Mouse (Mus musculus): ENCODE measurements around the gene Hist1h2bk. TPM values are rescaled to one million over a fixed set of nuclear protein-coding genes. Genes with fewer than 3 reads are reported as not detected.

The Hist1h2bk gene
- polyA plus RNA-seq, 1 experiment from 2014 or later, result 4.6 TPM

DNA sequence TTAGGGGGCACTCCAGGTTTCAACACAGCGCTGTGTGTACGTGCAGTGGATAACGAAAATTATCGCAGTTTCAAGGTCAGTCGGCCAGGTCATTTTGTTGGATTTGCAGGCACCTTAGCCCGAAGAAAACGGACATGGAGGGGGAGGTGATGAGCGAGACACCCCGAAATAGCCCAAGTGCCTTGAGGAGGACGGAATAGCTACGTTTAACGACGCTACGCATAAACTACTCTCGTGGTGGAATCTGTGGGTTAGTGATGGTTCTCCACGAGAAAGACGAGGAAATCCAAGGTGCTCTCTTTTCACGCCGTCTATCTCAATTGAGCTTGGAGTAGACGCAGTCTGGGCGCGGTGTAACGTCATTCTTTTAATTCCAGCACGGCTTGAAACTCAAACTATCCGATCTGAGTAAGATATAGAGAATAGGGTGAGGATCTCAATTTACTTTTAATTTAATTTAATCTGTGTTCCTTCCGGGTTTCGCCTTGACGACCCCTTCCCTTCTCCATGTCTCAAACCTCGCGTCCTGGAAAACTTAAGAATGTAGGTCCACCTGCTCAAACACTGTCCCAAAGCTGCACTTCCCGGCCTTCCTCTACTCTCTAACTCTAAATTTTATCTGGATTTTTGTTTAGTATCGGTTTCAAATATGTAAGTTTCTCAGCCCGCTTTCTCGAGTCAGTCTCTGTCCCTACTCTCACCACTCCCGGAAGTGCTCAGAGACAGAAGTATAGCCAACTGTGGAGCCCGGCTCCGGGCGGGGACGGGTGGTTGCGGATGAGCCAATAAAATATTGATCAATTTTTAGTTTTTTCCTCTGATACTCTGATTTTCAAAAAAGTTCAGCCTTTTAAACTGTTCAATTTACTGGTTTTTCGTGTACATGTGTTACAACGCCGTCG, 15.5 kb upstream of the Hist1h2bk start:
- peaks cover 45% of the 10 kb centered on the region for H3K27me3 ChIP-seq
- ATAC-seq (replicated peaks), result no peak
- WGBS, result under 1% methylated on average over 44 of the region's 44 CpGs

GRCm38 (mm10) chr13:22020901-22021339, 14.8 kb upstream of the Hist1h2bk start:
- H3K36me3 ChIP-seq, result no peaks in the 10 kb centered on the region
- peak; percentile 66; the same call in 1 of the 2 replicates for ATAC-seq (replicated peaks)
- under 1% methylated on average over 8 of the region's 8 CpGs for WGBS

More for the DNA sequence above, 15.5 kb upstream of the Hist1h2bk start:
- Histone ChIP-seq H3K9me3 (0 out of 2 replicates have a peak, but pooled peaks cover 2% of the 10 kb centered on the region), H3K27ac (replicated peaks) (no peak overlapping the region), H3K4me2 (replicated peaks) (peak overlapping the region; percentile 63), H3K36me3 (no peaks in the 10 kb centered on the region), H3K9ac (replicated peaks) (peak overlapping the region; percentile 7; the same call in 1 of the 2 replicates), H3K4me3 (peak overlapping the region; percentile 39), H3K4me1 (peaks cover 26% of the 10 kb centered on the region)

DNA sequence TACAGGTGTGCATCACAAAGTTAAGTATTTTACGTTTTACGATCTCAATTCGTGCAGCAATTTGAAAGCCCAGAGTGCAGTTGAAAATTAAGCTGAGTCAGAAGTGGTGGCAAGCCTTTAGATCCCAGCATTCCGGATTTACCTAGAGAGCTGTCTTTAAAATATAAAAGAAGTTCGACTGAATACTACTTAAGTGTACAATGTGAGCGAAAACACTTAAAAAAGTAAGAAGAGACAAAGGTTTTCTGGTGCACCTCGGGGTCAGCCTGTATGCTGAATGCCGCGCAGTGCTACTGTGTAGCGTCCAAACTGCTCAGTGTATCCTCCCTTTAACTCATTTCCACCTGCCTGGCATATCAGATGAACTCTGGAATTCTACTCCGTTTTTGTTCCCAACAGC, 14.1 kb upstream of the Hist1h2bk start:
- H3K4me3 ChIP-seq, result peak overlapping the region; percentile 39
- H3K27ac ChIP-seq (replicated peaks), result no peak overlapping the region
- ATAC-seq (replicated peaks), result no peak
- 0 out of 2 replicates have a peak overlapping the region, but pooled peaks have one; percentile 13 for H3K9ac ChIP-seq (replicated peaks)
- H3K4me2 ChIP-seq (replicated peaks), result peak overlapping the region; percentile 63
- peaks cover 32% of the 10 kb centered on the region for H3K4me1 ChIP-seq
- WGBS, result under 1% methylated on average over 11 of the region's 11 CpGs
- no peaks in the 10 kb centered on the region for H3K9me3 ChIP-seq
- no peaks in the 10 kb centered on the region for H3K36me3 ChIP-seq
- H3K27me3 ChIP-seq, result peaks cover 34% of the 10 kb centered on the region

More at GRCm38 (mm10) chr13:22020901-22021339, 14.8 kb upstream of the Hist1h2bk start:
- Histone ChIP-seq H3K9ac (replicated peaks) (no peak overlapping the region), H3K27me3 (peaks cover 40% of the 10 kb centered on the region), H3K4me3 (peak overlapping the region; percentile 39), H3K4me1 (peaks cover 31% of the 10 kb centered on the region), H3K9me3 (no peaks in the 10 kb centered on the region), H3K4me2 (replicated peaks) (peak overlapping the region; percentile 63), H3K27ac (replicated peaks) (no peak overlapping the region)

DNA sequence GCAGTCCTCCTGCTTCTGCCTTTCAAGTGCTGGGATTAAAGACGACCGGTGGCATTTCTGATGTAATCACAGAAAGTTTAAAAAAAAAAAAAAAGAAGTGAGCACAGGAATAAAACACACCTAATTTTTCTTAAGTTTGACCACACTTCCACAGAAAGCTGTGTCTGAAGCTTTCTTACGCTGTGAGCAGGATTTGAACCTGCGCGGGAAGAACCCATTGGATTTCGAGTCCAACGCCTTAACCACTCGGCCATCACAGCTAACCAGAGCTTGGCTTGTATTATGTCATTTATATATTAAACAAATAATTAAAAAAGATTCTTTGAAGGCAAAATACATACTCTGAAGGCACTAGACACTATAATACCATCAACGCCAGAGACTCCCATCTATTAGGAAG, 13.4 kb upstream of the Hist1h2bk start:
- Histone ChIP-seq H3K36me3 (no peaks in the 10 kb centered on the region), H3K27me3 (peaks cover 29% of the 10 kb centered on the region), H3K27ac (replicated peaks) (no peak overlapping the region), H3K9me3 (no peaks in the 10 kb centered on the region), H3K4me1 (peaks cover 32% of the 10 kb centered on the region), H3K4me3 (peak overlapping the region; percentile 39), H3K9ac (replicated peaks) (no peak overlapping the region), H3K4me2 (replicated peaks) (peak overlapping the region; percentile 63)
- peak; percentile 48 for ATAC-seq (replicated peaks)
- 0% methylated on average over 9 of the region's 9 CpGs for WGBS

GRCm38 (mm10) chr13:22026058-22027031, 9.3 kb upstream of the Hist1h2bk start:
- Histone ChIP-seq H3K36me3 (no peaks in the 10 kb centered on the region), H3K27me3 (no peaks in the 10 kb centered on the region), H3K4me2 (replicated peaks) (peak overlapping the region; percentile 63), H3K9me3 (no peaks in the 10 kb centered on the region), H3K9ac (replicated peaks) (peak overlapping the region; percentile 41), H3K4me1 (peaks cover 20% of the 10 kb centered on the region), H3K27ac (replicated peaks) (peak overlapping the region; percentile 67), H3K4me3 (peak overlapping the region; percentile 49)
- ATAC-seq (replicated peaks), result peak; percentile 69
- WGBS, result 1% methylated on average over 35 of the region's 35 CpGs

GRCm38 (mm10) chr13:22028673-22029460, 6.8 kb upstream of the Hist1h2bk start:
- ATAC-seq (replicated peaks), result peak; percentile 70
- H3K36me3 ChIP-seq, result no peaks in the 10 kb centered on the region
- H3K9me3 ChIP-seq, result no peaks in the 10 kb centered on the region
- peak overlapping the region; percentile 63 for H3K4me2 ChIP-seq (replicated peaks)
- WGBS, result under 1% methylated on average over 40 of the region's 40 CpGs
- H3K4me1 ChIP-seq, result peaks cover 11% of the 10 kb centered on the region
- peak overlapping the region; percentile 80 for H3K27ac ChIP-seq (replicated peaks)
- H3K27me3 ChIP-seq, result no peaks in the 10 kb centered on the region
- H3K9ac ChIP-seq (replicated peaks), result peak overlapping the region; percentile 64
- H3K4me3 ChIP-seq, result peak overlapping the region; percentile 57

- Histone ChIP-seq H3K36me3 (no peaks in the 10 kb centered on the region), H3K27ac (replicated peaks) (no peak overlapping the region), H3K4me2 (replicated peaks) (no peak overlapping the region), H3K9ac (replicated peaks) (no peak overlapping the region), H3K9me3 (no peaks in the 10 kb centered on the region), H3K4me1 (peaks cover 18% of the 10 kb centered on the region), H3K27me3 (no peaks in the 10 kb centered on the region), H3K4me3 (no peak overlapping the region)
- 29% methylated on average over 8 of the region's 8 CpGs for WGBS
- no peak for ATAC-seq (replicated peaks)
These were observed 5.7 kb upstream of the Hist1h2bk start for GRCm38 (mm10) chr13:22029928-22030327.

DNA sequence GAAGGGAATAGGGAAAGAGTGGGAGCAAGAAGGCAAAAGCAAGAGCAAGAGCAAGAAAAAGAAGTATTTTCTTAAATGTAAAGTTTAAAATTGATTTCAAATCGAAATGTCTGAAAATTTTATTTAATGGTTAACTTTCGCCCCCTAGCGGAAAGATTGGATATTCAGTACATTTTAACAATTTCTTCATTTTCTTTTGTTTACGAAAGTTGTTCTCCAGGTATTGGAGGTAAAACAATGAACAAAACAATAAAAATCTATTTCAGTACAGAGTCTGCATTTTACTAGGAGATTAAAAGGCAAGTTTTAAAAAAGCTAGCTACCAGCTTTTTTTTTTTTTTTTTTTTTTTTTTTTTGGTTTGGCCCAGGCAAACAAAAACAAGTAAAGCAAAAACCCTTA, 5.2 kb upstream of the Hist1h2bk start:
- Histone ChIP-seq H3K9me3 (no peaks in the 10 kb centered on the region), H3K4me2 (replicated peaks) (no peak overlapping the region), H3K36me3 (no peaks in the 10 kb centered on the region), H3K4me1 (peaks cover 19% of the 10 kb centered on the region), H3K4me3 (no peak overlapping the region), H3K27ac (replicated peaks) (no peak overlapping the region), H3K27me3 (no peaks in the 10 kb centered on the region), H3K9ac (replicated peaks) (no peak overlapping the region)
- 12% methylated on average over 4 of the region's 4 CpGs for WGBS
- ATAC-seq (replicated peaks), result no peak

DNA sequence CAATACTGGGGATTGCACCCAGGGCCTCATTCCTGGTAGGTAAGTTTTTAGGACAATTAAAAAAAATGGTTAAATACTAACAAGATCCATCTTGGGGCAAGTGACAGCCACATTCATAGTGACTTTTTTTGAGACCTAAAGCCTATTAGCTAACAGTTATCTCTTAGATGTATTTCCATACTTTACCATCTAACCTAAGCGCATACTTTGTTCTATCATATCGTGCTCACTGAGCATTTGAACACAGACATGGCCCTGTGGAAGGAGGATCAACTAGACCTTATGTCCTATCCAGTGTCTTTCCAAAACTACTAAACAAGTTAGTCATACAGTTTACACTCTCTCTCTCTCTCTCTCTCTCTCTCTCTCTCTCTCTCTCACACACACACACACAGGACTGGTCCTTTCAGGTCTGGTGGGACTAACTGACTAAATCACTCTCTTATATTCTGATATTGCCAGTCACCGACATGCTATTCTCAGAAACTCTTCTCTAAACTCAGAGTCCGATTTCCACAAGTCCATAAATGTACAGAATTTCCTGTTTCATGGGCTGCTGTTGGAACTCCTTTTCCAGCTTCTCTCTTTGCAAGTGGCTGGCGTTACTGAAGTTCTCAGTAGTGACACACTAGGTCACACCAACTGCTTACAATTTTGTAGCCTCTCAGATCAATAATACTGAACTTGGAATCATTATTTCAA, 1.8 kb upstream of the Hist1h2bk start:
- peak overlapping the region; percentile 46; the same call in 1 of the 2 replicates for H3K4me3 ChIP-seq
- H3K9ac ChIP-seq (replicated peaks), result peak overlapping the region; percentile 49
- no peak for ATAC-seq (replicated peaks)

DNA sequence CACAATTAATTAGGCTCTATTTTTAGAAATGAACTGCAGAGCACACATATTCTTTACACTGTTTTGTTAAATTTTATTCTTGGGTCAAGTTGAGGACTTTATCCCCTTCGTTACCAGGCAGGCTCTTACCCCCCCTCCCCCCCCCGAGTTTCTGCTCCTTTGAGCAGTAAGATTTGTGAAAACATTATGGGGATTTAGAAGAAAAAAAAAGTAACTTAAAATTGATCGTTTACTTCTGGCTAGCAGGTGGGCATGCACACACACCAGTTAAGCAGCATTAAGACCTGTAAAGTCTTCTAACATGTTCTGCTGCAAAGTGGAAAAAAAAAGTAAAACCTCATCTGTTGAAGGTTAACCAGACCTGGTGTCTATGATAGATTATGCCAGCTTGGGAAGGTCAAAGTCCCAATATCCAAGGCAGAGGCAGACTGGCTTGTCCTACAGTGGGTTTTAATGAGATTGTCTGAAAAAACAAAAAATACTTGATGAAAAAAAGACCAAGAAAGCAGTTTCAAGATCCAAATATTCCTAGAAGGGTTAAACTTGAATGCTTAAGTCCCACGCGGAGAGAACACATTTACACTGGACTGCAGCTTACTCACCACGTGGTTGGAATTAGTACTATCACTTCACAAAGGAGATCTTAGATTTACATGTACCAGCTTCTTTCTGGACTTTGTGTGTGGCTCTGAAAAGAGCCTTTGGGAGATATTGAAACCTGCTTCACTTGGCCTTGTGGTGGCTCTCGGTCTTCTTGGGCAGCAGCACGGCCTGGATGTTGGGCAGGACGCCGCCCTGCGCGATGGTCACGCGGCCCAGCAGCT, 1.0 kb upstream of the Hist1h2bk start:
- H3K27ac ChIP-seq (replicated peaks), result peak overlapping the region; percentile 65
- peak overlapping the region; percentile 53 for H3K4me2 ChIP-seq (replicated peaks)
- peaks cover 17% of the 10 kb centered on the region for H3K4me1 ChIP-seq
- no peaks in the 10 kb centered on the region for H3K36me3 ChIP-seq
- no peaks in the 10 kb centered on the region for H3K27me3 ChIP-seq
- H3K4me3 ChIP-seq, result peak overlapping the region; percentile 46
- no peaks in the 10 kb centered on the region for H3K9me3 ChIP-seq
- ATAC-seq (replicated peaks), result peak; percentile 32; the same call in 1 of the 2 replicates
- H3K9ac ChIP-seq (replicated peaks), result peak overlapping the region; percentile 49
- under 1% methylated on average over 14 of the region's 14 CpGs for WGBS

More for the DNA sequence above, 1.8 kb upstream of the Hist1h2bk start:
- Histone ChIP-seq H3K4me1 (peaks cover 20% of the 10 kb centered on the region), H3K36me3 (no peaks in the 10 kb centered on the region), H3K9me3 (no peaks in the 10 kb centered on the region), H3K4me2 (replicated peaks) (peak overlapping the region; percentile 53), H3K27me3 (no peaks in the 10 kb centered on the region), H3K27ac (replicated peaks) (no peak overlapping the region)
- 42% methylated on average over 5 of the region's 5 CpGs for WGBS
